Mouse (Mus musculus) gastrocnemius, postnatal 36 days (tissue): Measurements from ENCODE around the gene Slc39a9. TPM values are rescaled to one million over a fixed set of nuclear protein-coding genes. Genes with fewer than 3 reads are reported as not detected.

ENCODE experiments used
- DNase-seq, 2 experiments: peaks; one replicate each; pipeline ENCODE4 v3.0.0; 2022
- intact Hi-C: fragments of 180-260 bp; cut with DNase I; formaldehyde crosslinking; loops from one replicate; pipeline ENCODE4 v1.15.1; 2025
- total RNA-seq, 2 experiments: library from RNA; stranded (reverse); gene quantifications; 2 replicates each; pipeline ENCODE4 v1.2.3; 2021

Slc39a9 gene
- total RNA-seq, 2 experiments from 2014 or later, result 7.0 to 7.8 TPM

DNA sequence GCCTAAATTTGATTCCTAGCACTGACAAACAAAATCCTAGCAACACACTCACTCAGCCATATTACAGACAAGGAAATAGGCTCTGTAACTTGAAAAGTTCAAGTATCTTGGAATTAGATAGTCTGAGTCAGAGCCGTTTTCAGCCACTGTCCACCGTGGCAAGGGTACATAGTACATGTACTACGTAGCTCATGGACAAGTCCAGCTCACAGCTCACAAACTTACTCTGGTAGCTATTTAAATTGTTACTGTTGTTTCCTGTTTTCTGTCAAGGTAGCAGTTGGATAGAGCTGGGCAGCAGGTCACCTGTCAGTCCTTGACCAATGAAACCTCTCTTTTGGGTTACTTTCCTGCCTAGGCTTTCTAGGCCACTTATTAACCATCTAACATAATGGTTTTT lies 2.7 kb downstream of the Slc39a9 start:
- intact Hi-C loops, result no loop called here
- no peak for DNase-seq

DNA sequence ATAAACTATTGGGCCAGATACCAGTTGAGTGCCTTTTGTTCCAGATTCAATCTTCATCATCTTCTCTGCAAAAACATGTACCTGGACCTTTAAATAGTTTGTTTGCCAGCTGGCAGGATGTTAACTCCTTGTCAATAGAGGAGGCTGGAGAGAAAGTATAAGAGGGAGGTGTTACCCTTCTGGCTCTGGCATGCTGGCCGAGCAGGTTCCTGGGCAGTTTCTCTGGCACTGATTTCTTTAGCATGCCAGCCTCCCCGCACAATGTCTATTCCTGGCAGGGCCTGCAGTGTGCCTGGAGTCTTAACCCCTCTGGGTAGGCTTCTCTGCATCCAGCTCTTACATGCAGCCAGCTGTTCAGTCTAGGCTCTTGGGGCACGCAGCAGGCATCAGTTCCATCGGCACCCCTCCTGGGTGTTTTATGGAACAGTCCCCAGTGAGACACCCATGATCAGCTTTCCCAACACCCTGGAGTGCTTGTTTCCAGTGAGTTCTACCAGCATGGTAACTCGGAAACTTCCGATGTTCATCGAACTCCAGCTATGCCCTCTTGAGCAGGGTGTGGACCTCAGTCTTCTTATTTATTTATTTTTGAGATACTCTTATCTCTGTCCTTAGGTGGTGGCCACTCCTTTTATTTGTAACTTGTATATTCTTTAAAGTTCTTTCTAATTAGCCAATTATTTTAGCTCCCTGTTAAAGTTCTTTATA lies 10.4 kb downstream of the Slc39a9 start:
- no peak for DNase-seq
- intact Hi-C loops, result no loop called here

DNA sequence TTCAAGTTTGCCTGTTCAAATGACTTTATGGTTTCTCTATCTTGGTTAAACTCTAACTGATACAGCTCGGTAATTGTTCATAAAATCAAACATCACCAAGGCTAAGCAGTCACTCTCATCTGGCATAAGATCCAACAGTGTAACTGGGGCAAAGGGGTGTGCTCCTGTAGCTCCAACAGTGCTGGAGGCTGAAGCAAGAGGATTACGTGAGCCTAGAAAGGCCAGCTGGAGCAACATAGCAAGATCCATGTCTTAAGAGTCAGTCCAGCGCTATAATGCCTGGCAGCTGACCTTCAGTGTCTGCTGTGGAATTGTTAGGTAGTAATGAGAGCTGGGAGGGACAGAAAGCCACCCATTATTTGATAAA lies 11.0 kb downstream of the Slc39a9 start:
- intact Hi-C loops, result no loop called here
- no peak for DNase-seq

DNA sequence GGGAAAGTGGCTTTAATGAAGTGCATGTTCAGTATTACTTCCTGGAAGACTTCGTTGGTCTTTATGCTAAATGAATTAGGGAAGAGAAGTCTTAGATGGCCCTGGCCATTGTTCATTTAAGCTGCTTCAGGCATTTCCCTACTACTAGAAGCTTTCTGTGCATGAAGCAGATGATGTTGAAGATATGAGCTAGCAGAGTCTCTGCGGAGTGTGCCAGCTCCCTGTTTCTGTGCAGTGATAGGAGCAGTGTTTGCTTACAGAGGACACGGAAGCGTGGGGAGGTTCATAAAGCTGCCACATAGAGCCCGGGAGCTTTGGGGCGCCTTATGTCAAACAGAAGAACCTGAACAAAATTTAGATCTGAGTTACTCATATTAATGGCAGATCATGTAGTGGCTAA lies 15.0 kb downstream of the Slc39a9 start:
- intact Hi-C loops, result no loop called here
- DNase-seq, result no peak

DNA sequence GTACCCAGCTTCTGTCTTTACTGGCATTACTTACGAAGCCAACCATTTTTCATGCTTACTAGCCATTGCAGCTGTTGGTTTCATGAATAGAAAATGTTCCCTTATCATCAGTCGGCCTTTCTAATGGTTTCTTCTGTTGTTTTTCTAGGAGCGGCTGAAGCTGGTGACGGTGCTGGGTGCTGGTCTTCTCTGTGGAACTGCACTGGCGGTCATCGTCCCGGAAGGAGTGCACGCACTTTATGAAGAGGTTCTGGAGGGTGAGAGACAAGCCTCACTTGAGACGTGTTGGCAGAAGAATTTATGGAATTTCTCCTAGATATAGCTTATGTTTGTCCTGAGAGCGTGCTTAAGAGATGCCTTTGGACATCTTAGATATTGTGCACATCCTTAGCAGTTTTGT lies 18.6 kb downstream of the Slc39a9 start:
- DNase-seq, result no peak
- intact Hi-C loops, result no loop called here

DNA sequence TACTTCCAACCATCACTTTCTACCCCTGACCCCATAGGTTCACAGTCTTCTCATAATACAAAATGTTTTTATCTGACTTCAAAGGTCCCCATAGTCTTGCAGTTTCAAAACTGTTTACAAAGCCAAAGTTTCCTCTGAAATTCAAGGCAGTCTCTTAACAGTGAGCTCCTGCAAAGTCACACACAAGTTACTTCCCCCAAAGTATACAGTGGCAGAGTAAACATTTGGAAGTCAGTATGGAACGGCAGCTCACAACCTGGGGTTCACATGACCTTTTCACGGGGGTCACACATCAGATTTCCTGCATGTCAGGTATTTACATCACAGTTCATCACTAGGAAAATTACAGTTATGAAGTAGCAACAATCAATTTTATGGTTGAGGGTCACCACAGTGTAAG lies 20.3 kb downstream of the Slc39a9 start:
- intact Hi-C loops, result no loop called here

DNA sequence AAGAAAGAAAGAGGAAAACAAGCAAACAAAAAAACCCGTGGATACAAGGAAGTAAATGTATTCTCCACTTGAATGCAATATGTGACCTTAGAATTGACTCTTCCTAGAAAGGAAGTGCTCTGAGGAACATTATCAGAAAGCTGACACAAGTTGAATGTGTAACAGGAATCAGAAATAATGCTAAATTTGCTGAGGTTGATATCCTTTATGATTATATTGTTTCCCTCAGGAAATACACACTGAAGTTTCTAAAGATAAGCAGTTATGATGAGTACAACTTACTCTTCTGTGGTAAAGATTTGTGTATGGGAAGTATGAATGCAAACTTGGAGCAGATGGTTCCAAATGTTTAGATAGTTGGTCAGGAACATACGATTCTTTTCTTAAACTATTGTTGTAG lies 24.7 kb downstream of the Slc39a9 start:
- DNase-seq, result no peak
- intact Hi-C loops, result no loop called here

More for the DNA sequence above, 20.3 kb downstream of the Slc39a9 start:
- no peak for DNase-seq

DNA sequence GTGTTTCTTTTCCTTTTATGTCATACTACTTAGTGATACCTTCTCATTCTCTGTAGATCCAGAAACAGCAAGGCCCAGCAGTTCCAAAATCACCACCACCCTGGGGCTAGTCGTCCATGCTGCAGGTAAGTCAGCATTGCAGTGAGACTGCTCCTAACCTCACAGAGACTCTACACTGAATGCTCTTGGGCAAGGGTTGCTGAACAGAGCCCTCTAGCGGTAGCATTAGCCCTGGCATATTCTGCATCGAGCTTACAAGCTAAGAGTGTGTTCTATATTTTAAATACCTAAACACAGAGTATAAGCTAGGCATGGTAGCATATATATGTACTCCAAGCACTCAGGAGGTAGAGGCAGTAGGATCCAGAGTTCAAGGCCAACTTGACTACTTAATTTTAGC lies 29.5 kb downstream of the Slc39a9 start:
- intact Hi-C loops, result no loop called here
- DNase-seq, result peak in 1 of 2 experiments; percentile 36

DNA sequence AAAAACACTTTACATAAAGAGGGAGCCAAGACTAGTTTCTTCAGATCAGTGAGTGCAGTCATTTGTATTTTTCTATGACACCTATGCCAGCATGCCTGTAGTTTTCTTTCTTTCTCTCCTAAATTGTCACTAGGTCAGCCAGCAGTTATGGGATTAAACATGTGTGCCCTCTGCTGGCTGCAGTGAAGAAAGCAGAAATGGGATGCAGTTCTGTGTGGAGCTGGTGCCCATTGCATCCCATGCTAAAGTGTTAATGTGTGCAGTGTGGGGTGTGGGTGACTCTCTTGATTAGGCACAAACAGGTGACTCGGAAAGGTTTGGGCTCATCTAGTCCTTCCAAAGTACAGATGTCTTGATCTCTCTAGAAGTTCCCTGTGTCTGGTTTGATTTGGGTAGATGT lies 37.7 kb downstream of the Slc39a9 start:
- no peak for DNase-seq

DNA sequence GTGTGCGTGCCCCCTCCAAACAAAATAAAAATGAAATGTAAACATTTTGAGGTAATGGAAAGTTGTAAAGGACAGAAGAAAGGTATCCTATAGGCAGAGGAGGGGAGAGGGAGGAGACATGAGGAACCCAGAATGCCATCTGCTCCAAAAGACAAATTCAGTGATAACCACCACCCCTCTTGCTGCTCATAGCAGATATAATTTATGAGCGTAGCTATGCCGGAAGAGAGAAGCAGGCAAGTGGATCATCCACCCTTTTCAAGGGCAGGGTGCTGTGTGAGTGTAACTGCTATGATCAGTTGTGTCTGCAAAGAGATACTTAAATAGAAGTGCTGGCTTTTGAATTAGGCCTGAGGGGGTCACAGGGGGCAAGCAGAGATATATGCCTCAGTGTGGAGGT lies 39.9 kb downstream of the Slc39a9 start:
- intact Hi-C loops, result no loop called here
- DNase-seq, result no peak

More for the DNA sequence above, 37.7 kb downstream of the Slc39a9 start:
- intact Hi-C loops, result no loop called here

DNA sequence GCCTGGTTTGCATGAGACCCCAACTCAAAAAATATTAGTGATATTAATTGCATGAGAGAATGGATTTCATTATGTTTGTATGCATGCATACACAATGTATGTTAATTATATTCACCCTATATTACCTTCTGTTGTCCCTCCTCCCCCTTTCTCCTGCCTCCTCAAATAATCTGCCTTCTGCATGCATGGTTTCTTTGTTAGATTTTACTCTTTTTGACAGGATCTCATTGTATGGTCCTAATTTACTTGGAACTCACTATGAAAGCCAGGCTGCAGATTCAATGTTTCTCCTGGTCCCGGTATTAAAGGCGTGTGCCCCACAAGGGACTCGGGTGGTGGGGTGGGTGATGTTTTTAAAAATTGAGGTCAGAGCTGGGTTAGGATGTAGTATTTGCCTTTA lies 40.6 kb downstream of the Slc39a9 start:
- DNase-seq, result no peak
- intact Hi-C loops, result no loop called here

DNA sequence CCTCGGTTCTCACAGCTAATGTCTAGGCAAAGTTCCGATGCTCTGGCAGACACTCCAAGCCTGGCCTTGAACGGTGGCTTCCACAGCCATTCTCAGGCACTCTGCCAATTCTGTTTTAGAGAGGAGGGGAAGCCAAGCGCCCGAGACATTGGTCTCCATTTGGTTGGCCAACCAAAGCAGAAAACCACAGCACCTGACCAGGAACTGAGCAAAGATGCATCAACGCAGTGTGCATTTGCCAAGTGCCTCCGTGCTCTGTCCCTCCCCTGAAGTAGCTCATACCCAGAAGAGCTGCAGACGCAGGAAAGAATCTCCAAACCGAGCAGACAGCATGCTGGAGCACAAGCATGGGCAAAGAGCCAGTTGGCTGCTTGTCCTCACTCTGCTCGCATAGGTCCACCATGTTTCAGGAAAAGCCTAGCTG lies 44.1 kb downstream of the Slc39a9 start:
- no peak for DNase-seq

DNA sequence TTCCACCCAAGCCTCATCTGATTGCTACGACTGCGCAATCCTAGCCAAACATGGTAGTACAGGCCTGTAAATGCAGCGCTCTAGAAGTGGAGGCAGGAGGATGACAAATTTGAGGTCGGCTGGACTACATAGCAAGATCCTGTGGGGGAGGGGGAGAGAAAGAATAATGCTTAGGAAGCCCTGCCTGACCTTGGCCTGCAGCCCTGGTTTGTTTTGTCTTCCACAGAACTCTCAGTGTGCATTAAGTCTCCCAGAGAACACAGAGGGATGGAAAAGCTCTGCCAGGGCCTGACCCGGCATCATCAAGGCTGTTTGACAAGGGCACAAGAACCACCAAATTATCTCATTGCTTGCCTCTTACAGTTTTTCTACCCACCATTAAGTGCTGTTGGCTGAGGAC lies 46.0 kb downstream of the Slc39a9 start:
- DNase-seq, result no peak

More for the DNA sequence above, 44.1 kb downstream of the Slc39a9 start:
- intact Hi-C loops, result no loop called here

DNA sequence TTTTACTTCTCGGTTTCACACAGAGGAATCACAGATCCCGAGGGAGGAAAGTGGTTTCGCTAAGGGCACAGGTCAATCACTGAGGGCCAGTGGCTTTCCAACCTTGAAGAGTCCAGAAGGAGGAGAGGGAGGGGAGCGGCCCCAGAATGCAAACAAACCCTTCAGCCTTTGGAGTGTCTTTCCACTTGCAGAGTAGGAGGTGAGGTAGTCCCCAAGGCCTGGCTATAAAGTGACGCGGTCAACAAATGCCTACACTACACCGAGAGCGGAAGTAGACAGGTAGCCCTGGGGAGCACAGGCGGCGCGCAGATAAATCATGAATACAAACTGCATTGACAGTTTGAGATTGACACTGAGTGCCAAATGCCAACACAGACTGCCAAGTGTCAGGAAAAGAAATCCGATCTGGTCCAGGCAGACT lies 48.0 kb downstream of the Slc39a9 start:
- intact Hi-C loops, result no loop called here
- peak in 1 of 2 experiments; percentile 14 for DNase-seq

More for the DNA sequence above, 46.0 kb downstream of the Slc39a9 start:
- intact Hi-C loops, result no loop called here

DNA sequence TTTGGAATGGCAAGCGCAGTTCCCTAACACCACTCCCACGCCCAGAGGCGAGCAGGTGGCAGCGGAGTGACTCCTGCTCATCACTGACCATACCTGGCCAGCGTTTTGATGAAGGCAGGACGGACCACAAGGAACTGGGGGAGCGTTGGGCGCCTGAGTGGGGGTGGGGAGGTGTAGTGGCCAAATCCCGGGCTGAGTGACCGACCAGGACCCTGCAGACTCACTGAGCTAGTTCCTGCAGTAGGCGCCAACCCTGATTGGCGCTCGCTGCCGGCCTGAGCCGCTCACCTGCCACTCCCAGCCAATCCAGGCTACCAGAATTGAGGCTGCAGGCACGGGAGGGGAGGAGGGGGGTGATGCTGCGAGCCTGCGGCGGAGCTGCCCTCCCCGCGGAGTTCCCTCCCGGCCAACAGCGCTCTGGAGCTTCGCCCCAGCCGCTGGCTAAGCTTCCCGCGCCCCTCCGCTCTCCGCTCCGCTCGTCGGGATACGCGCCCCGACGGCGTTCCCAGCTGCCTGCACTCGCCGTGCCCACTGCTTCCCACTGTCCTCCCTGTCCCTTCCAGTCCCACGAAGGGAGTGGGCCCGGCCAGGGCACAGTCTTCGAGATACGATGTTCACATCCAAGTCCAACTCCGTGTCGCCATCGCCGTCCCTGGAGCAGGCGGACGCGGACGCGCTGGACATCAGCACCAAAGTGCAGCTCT lies 48.7 kb downstream of the Slc39a9 start, which contains the start of gene Plekhd1:
Gene Plekhd1, plus strand, starts transcription at position 323 of the 704 bp plus-strand sequence.
- DNase-seq, result peak in 1 of 2 experiments; percentile 11
- intact Hi-C loops, result no loop called here

DNA sequence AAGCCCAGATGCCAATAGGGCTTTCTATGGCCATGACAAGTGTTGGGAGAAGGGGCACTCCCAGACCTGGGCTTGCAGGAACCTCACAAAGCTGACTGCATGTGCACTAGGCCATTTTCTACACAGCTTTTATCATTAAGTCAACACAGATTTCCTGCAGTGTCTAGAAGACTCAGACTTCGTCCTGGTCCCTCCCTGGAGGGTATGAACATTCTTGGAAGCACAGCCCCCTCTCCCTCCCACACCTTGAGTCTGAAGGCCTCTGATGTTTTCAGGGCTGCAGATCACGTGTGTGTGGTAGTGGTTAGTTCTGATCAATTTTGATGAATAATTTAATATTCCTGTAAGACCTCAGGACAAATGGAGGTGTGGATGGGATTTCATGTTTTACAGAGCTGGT lies 50.0 kb downstream of the Slc39a9 start:
- no peak for DNase-seq
- intact Hi-C loops, result no loop called here

DNA sequence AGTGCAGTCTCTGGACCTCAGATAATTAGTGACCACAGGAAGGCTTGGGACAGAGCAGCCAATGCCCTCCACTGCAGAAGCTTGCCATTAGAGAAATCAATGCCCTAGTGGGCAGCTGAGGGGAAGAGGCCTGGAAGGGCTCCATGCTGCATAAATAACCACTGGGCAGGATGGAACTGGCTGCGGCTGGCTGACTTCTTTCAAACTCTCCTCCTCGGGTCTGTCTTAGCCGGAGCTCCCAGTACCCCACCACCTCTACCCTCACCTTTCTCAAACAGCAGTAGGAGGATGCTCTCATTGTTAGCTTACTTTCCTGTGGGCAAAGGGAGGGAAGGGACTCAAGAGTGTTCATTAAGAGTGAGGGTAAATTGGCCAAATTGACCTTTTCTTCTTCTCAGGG lies 51.3 kb downstream of the Slc39a9 start:
- intact Hi-C loops, result no loop called here
- no peak for DNase-seq

DNA sequence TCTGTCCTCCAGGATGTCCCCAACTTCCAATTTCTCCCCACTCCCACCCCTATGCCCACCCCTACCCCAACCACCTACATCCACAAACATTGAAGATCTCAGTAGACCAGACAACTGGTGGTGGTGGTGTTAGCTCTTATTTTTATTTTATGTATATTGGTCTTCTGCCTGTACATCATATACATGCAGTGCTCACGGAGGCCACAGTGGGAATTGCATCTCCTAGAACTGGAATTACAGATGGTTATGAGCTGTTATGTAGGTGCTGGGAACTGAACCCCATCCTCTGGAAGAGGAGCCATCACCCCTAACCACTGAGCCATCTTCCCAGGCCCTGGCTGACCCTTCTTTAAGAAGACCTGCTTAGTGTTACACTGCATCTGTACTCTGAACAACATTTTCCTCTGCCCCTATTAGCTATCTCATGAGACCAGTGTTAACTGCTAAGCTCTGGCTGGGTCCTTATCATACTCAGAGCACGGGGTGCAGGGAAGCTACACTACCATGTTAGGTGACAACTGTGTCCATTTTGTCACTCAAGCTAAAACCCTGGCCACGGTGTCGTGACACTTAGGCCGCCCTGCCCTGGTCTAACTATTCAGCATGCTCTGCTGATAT lies 55.0 kb downstream of the Slc39a9 start:
- no peak for DNase-seq
- intact Hi-C loops, result no loop called here

DNA sequence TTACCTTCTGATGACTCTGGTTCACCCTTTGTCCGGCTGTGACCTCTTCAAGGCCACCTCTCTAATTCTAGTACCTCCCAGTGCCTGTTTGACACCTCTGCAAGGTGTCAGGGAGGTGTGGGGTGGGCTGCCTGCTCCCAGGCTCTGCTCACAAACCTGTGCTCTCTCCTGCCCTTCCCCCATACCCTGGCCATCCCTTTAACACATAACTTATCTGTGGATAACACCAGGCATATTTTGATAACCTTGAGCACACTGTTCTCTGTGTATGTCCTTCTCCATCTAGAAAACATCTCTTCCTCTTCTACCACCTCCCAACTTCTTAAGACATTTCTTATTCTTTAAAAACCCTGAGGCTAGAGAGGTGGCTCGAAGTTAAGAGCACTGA lies 55.5 kb downstream of the Slc39a9 start:
- no peak for DNase-seq
- intact Hi-C loops, result no loop called here

DNA sequence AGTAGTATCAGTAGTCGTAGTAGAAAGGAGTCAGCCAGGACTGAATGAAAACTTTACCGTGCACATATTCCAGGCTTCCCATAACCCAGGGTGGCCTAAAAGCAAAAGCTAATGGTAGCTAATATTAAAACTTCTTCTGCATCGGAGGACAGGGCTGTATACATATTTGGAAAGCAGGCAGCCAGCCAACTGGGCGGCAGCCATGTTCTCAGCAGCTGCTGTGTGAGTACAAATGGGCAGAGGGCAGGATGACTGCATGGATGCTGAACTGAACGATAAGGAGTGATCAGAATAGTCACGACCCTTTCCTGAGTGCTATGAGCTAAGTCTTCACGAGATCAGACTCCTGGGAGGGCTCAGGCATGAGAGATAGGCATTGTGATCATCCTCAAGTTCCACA lies 57.6 kb downstream of the Slc39a9 start:
- intact Hi-C loops, result no loop called here
- no peak for DNase-seq

DNA sequence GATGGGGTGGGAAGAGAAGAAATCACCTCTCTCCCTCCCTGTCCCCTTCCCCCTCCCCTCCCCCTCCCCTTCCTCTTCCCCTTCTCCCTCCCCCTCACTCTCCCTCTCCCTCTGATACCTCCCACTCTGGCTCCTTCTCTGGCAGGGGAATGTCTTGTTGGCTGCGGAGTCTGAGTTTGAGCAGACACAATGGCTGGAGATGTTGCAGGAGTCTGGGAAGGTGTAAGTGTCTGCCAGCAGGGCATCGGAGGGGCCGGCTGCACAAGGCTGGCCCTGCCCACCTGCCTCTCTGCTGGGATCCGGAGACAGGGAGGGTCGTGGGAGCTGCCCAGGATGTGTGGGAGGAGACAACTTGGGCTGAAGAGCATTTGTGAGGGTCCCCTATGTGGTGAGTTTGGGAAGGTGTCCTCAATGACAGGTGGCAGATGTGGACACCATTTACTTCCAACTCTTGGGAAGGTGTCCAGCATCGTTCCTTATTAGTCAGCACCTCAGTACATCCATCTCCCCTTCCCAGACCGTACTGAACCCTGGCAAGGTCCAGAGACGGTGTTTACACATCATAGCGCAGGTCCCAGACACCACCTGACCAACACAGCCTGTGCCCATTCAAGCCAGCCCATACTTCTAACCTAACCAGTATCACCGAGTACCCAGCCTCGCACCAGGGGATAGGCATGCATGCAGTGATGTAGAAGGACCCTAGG lies 62.7 kb downstream of the Slc39a9 start:
- no peak for DNase-seq
- intact Hi-C loops, result no loop called here
